Mouse (Mus musculus): ENCODE measurements around the gene Vsig2. TPM values are rescaled to one million over a fixed set of nuclear protein-coding genes. Genes with fewer than 3 reads are reported as not detected.

Vsig2 gene
- polyA plus RNA-seq, 1 experiment from 2014 or later, result 0.54 TPM

DNA sequence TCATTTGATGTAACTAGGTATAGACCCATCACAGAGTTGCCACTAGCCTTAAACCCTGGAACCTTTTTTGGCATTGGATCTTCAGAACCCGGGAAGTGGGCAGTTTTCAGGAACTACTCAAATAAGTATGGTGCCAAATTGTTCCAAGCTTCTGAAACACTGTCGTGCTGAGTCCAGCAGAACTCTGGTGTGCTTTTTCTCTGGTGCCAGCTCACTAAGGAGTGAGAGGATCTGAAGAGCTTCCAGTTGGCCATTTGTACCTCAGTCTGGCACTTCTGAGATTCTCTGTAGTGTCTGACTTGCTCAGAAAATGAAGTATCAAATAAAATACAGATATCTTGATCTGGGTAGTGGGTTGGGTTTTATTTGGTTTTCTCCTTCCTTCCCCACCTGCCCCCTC lies 19.1 kb upstream of the Vsig2 start:
- no peak overlapping the region for H3K9ac ChIP-seq (replicated peaks)
- no peak for ATAC-seq (ENCODE audit: low FRiP score)
- no peak overlapping the region for H3K4me3 ChIP-seq (replicated peaks)
- no peak overlapping the region for H3K27ac ChIP-seq (replicated peaks)
- no peak overlapping the region for H3K4me2 ChIP-seq
- 0 out of 2 replicates have a peak, but pooled peaks cover 5% of the 10 kb centered on the region for H3K4me1 ChIP-seq
- peaks cover 33% of the 10 kb centered on the region for H3K36me3 ChIP-seq
- no peaks in the 10 kb centered on the region for H3K9me3 ChIP-seq (replicated peaks)
- H3K27me3 ChIP-seq (replicated peaks), result no peaks in the 10 kb centered on the region
- WGBS, result 97% methylated on average over 2 of the region's 2 CpGs

DNA sequence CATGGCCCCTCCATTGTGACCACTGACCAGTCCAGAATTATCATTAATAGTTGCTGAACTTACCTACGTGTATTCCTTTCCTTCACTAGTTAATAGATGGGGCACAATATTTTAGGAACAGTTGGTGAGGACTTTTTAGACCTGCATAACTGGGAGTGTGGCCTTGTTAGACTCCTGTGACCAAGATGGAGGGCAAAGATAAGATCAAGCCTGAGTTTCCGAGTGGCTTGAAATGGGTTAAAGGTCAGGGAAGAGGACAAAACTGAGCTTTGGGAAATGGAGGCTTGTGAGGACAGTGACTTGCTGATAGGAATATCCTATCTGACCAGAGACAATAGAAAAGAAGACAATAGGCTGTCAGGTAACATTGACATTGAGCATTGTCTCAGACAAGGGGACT lies 13.6 kb upstream of the Vsig2 start:
- Histone ChIP-seq H3K4me1 (peaks cover 28% of the 10 kb centered on the region), H3K4me3 (replicated peaks) (no peak overlapping the region), H3K36me3 (peaks cover 28% of the 10 kb centered on the region), H3K27me3 (replicated peaks) (peaks cover 46% of the 10 kb centered on the region), H3K4me2 (no peak overlapping the region), H3K9ac (replicated peaks) (no peak overlapping the region), H3K9me3 (replicated peaks) (no peaks in the 10 kb centered on the region), H3K27ac (replicated peaks) (no peak overlapping the region)
- WGBS, result 94% methylated on average over 2 of the region's 2 CpGs
- no peak for ATAC-seq (ENCODE audit: low FRiP score)

DNA sequence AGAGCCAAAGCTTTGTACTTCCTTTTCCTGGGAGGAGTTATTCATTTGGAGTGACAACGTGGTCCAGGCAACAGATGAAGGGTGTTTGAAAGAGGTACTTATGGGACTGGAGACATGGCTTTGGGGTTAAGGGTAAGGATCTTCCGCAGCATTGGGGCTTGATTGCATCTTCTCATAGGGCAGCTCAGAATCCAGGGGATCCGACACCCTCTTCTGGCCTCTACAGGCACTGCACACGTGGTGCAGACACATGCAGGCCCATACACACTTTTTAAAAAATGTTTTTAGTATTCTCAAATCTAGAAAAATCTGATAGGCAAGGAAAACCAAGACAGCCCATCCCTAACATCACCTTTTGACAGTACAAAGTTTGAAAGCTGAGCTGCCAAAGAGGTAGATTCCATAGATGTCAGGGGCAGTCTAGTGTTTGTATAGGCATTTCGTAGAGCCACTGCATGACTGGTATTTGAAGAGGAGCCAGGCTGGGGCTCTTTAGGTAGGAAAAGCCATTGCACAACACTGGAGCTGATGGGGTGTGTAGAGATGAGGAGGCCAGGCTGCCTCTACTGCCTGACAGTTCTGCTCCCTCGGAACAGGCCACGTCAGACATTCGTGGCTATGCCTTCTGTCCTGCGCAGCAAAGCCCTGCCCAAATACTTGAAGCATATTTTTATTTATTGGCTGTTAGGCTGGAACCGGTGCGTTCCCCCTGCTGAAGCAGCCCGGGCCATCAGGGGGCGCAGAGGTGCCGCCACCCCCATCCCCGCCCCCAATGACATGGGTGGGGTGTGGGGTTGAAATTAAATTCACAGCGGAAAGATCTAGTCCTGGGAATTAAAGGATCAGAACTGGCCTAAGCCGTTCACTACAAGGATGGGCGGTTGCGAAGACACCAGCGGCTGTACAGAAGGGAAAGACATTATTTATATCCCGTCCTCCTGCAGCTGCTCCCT lies 12.3 kb upstream of the Vsig2 start:
- Histone ChIP-seq H3K4me2 (peak overlapping the region; percentile 33), H3K9me3 (replicated peaks) (no peaks in the 10 kb centered on the region), H3K36me3 (peaks cover 19% of the 10 kb centered on the region), H3K9ac (replicated peaks) (no peak overlapping the region), H3K27me3 (replicated peaks) (peaks cover 56% of the 10 kb centered on the region), H3K4me1 (peaks cover 39% of the 10 kb centered on the region), H3K4me3 (replicated peaks) (peak overlapping the region; percentile 20; the same call in 1 of the 2 replicates), H3K27ac (replicated peaks) (no peak overlapping the region)
- 23% methylated on average over 21 of the region's 21 CpGs for WGBS
- ATAC-seq (ENCODE audit: low FRiP score), result no peak

DNA sequence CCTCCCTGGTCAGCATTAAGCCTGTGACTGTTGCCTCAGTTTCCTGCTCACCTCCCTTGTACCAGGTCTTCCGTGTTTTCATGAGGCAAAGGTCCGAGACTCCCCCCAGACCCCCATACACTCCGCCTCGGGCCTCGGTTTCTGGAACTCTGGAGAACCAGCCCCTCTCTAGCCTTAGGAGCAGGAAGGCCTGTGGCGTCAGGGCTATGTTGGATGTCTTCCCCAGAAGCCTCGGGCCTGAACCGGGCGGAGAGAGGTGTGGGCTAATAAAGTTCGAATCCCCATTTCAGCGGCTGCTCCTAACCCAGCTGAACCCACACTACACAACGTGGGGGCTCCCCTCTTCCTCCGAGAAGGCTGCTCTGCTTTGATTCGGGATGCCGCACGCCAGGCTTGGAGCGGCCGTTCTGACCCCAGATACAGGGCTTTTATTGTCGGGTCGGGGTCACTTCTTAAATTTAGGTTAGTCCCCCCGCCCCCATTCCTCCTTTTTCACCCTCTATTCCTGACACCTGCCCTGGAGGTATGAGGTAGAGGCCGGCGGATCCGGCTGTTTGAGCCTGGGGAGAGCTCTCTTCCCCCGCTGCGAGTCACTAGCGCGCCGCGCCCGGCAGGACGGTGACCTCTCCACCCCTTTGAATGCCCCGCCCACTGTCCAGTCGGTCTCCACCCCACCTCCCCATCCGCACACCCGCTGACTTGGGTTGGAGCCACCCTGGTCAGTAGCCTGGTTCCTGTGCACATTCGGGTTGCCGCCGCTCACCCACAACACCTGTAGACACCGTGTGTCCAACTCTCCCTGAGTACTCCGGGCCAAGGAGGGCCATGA lies 11.4 kb upstream of the Vsig2 start, which contains the start of gene Esam:
TSS of gene Esam (plus strand) at position 683 of the 829 bp plus-strand sequence.
- 6% methylated on average over 41 of the region's 41 CpGs for WGBS
- Histone ChIP-seq H3K27me3 (replicated peaks) (peaks cover 61% of the 10 kb centered on the region), H3K4me1 (peaks cover 39% of the 10 kb centered on the region), H3K27ac (replicated peaks) (no peak within 1 kb of the TSS; the same call in 1 of the 2 replicates), H3K36me3 (peaks cover 17% of the 10 kb centered on the region), H3K9me3 (replicated peaks) (no peaks in the 10 kb centered on the region), H3K9ac (replicated peaks) (no peak within 1 kb of the TSS), H3K4me3 (replicated peaks) (peak within 1 kb of the TSS; percentile 20), H3K4me2 (peak within 1 kb of the TSS; percentile 72)
- no peak for ATAC-seq (ENCODE audit: low FRiP score)

DNA sequence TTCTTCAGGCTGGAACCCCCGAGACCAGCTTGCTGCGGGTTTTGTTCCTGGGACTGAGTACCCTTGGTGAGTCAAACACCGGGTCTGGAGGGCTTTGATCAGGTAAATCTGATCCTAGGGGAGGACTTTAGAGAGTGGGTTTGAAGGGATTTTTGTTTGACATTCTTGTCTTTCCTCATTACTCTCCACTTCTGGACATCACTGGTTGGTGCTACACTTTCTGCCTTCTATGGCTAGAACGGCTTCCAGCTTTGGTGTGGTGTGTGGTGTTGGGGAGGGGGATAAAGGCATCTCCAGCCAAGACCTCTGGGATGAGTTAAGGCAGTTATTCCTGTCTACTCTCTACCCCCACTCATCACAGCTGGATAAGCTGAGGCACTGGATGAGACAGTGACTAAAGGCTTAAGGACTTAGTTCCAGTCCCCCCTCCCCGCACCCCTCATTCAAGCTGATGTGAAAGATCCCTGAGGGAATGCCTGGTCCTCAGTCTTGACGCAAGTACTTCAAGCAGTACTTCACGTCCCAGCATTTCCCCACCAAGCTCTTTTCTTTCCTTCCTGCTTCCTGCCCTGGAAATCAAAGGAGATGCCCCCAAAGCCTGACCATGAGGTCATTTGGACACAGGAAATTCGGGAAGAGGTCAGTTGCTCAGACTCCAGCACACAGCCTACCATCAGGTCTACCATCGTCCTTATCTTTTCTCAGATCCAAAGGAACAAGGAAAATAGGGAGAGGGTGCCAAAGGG lies 10.7 kb upstream of the Vsig2 start:
- 27% methylated on average over 9 of the region's 9 CpGs for WGBS
- H3K4me2 ChIP-seq, result peak overlapping the region; percentile 72; the same call in 1 of the 2 replicates

DNA sequence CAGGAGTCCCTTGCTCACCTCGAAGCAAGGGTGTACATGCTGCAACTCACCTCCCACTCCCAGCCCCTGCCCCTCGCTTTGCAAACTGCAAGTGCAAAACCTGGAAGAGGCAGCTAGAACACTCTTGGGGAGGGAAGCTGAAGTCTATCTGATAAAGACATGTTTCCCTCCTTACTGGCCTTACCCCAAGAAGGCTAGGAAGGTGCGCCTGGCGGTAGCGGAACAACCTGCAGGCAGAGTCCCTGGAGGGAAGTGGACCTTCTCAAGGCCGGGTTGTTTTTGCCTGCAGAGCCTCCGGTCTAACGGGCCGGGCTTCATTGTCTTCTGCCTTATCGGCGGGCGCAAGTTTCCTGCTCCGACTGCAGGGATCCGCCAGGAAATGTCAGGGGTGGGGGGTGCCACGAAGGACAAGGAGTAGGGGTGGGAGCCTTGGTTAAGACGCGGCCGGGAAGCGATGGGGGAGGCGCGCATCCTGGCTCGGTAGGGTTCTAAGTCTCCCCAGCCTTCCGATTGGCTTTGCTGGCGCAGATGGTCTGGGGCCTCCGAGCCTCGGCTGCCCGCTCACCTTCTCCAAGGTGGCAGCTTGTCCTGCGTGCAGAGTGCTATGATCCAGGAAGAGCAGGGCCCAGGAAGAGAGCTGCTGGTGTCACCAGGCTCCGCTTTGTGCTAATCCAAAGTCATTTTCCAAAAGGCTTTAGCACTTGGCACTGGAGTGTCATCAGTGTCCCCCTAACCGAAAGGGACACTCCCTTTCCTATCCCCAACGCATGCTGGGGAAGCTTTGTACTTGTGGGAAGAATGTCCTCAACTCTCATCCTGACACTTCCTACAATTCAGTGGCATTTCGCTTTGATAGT lies 8.8 kb upstream of the Vsig2 start:
- no peaks in the 10 kb centered on the region for H3K9me3 ChIP-seq (replicated peaks)
- H3K36me3 ChIP-seq, result peaks cover 4% of the 10 kb centered on the region; the same call in 1 of the 2 replicates
- peak overlapping the region; percentile 27 for H3K9ac ChIP-seq (replicated peaks)
- 2% methylated on average over 32 of the region's 32 CpGs for WGBS
- peak overlapping the region; percentile 36 for H3K4me3 ChIP-seq (replicated peaks)
- peak; percentile 71 for ATAC-seq (ENCODE audit: low FRiP score)
- H3K27ac ChIP-seq (replicated peaks), result no peak overlapping the region; the same call in 1 of the 2 replicates
- peaks cover 39% of the 10 kb centered on the region for H3K4me1 ChIP-seq
- peaks cover 59% of the 10 kb centered on the region for H3K27me3 ChIP-seq (replicated peaks)
- peak overlapping the region; percentile 72 for H3K4me2 ChIP-seq

More for the DNA sequence above, 10.7 kb upstream of the Vsig2 start:
- H3K4me1 ChIP-seq, result peaks cover 39% of the 10 kb centered on the region
- H3K9ac ChIP-seq (replicated peaks), result no peak overlapping the region
- peaks cover 9% of the 10 kb centered on the region for H3K36me3 ChIP-seq
- no peak overlapping the region for H3K27ac ChIP-seq (replicated peaks)
- ATAC-seq (ENCODE audit: low FRiP score), result no peak
- H3K9me3 ChIP-seq (replicated peaks), result no peaks in the 10 kb centered on the region
- H3K4me3 ChIP-seq (replicated peaks), result peak overlapping the region; percentile 20
- H3K27me3 ChIP-seq (replicated peaks), result peaks cover 61% of the 10 kb centered on the region

DNA sequence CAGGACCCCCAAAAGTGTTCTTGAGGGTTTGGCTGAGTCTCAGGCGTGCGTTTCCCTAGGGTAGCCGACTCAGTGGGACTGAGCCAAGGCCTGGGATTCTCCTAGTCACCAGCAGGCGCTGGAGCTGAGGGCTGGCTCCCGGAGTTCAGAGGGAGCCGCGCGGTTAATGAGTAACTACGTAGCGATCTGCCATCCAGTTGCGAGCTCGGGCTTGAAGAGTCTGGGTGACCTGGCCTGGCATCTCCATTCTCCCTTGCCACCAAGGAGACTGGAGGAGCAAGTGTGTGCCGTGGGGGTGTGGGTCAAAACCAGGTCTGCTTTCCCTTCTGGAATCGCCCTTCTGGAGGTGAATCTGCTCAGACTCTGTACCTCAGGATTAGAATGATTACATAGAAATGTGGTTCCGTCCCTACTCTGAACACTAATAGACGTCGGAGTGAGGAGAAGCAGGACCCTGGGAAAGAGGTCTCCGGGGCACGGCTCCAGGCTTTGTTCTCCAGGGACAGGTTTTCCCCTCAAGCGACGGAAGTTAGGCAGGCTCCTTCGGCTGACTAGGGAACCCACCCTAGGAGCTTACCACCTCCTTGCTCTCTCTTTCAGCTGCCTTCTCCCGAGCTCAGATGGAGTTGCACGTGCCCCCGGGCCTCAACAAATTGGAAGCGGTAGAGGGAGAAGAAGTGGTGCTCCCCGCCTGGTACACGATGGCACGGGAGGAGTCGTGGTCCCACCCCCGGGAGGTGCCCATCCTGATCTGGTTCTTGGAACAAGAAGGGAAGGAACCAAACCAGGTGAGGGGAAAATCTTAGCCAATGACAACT lies 8.0 kb upstream of the Vsig2 start:
- no peak overlapping the region; the same call in 1 of the 2 replicates for H3K27ac ChIP-seq (replicated peaks)
- no peaks in the 10 kb centered on the region for H3K9me3 ChIP-seq (replicated peaks)
- H3K4me2 ChIP-seq, result peak overlapping the region; percentile 72
- 3% methylated on average over 31 of the region's 31 CpGs for WGBS
- H3K4me1 ChIP-seq, result peaks cover 39% of the 10 kb centered on the region
- H3K36me3 ChIP-seq, result no peaks in the 10 kb centered on the region
- H3K9ac ChIP-seq (replicated peaks), result peak overlapping the region; percentile 27
- H3K4me3 ChIP-seq (replicated peaks), result peak overlapping the region; percentile 36
- peak; percentile 70; the same call in 1 of the 2 replicates for ATAC-seq (ENCODE audit: low FRiP score)
- H3K27me3 ChIP-seq (replicated peaks), result peaks cover 52% of the 10 kb centered on the region

DNA sequence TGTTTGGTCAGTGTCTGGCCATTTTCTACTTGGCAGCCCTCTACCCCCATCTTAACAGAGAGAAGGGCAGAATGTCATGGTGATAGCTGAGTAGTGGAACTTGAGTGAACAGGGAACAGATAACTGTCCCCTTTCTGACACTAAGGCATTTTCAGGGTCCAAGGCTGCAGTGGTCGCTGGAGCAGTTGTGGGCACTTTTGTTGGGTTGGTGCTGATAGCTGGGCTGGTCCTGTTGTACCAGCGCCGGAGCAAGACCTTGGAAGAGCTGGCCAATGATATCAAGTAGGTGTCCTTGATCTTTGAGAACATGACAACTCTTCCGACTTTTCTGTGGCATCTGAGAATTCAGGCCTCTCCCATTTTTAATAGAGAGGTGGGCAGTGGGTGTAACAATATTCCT lies 2.2 kb upstream of the Vsig2 start:
- WGBS, result 86% methylated on average over 4 of the region's 4 CpGs
- Histone ChIP-seq H3K4me3 (replicated peaks) (no peak overlapping the region), H3K27ac (replicated peaks) (no peak overlapping the region), H3K27me3 (replicated peaks) (0 out of 2 replicates have a peak, but pooled peaks cover 7% of the 10 kb centered on the region), H3K4me2 (no peak overlapping the region), H3K9ac (replicated peaks) (no peak overlapping the region), H3K36me3 (no peaks in the 10 kb centered on the region), H3K9me3 (replicated peaks) (no peaks in the 10 kb centered on the region), H3K4me1 (no peaks in the 10 kb centered on the region)
- ATAC-seq (ENCODE audit: low FRiP score), result no peak

DNA sequence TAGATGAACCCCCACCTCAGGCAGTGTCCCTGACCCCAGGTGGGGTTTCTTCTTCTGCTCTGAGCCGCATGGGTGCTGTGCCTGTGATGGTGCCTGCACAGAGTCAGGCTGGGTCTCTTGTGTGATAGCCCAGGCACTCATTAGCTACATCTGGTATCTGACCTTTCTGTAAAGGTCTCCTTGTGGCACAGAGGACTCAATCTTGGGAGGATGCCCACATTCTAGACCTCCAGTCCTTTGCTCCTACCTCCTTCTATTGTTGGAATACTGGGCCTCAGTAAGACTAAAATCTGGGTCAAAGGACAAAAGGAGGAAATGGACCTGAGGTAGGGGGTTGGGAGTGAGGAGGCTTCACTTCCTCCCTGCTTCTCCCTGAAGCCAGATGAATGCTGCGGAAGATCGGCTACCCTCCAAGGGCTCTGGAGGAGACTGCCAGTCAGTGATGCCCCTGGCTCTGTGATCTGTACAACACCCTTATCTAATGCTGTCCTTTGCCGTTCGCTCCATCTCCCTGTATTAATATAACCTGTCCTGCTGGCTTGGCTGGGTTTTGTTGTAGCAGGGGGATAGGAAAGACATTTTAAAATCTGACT lies 1.3 kb upstream of the Vsig2 start:
- Histone ChIP-seq H3K4me3 (replicated peaks) (no peak overlapping the region), H3K4me1 (no peaks in the 10 kb centered on the region), H3K9ac (replicated peaks) (no peak overlapping the region), H3K9me3 (replicated peaks) (no peaks in the 10 kb centered on the region), H3K27me3 (replicated peaks) (peaks cover 10% of the 10 kb centered on the region), H3K4me2 (no peak overlapping the region), H3K36me3 (no peaks in the 10 kb centered on the region), H3K27ac (replicated peaks) (no peak overlapping the region)
- WGBS, result 84% methylated on average over 5 of the region's 5 CpGs
- no peak for ATAC-seq (ENCODE audit: low FRiP score)
